Mouse (Mus musculus) heart, postnatal 14 days (tissue): ENCODE measurements at regions not wholly inside any gene's neighbourhood (a gene's known extent, or its start where the extent isn't known, plus 50 kb on each side); places are given as distances from the start of the nearest gene placed in this dataset.

ENCODE experiments used
- DNase-seq, 2 experiments: peaks; one replicate each; pipeline ENCODE4 v3.0.0; 2021 to 2022
- intact Hi-C: fragments of 180-260 bp; cut with DNase I; formaldehyde crosslinking; loops from one replicate; pipeline ENCODE4 v1.15.1; 2025

DNA sequence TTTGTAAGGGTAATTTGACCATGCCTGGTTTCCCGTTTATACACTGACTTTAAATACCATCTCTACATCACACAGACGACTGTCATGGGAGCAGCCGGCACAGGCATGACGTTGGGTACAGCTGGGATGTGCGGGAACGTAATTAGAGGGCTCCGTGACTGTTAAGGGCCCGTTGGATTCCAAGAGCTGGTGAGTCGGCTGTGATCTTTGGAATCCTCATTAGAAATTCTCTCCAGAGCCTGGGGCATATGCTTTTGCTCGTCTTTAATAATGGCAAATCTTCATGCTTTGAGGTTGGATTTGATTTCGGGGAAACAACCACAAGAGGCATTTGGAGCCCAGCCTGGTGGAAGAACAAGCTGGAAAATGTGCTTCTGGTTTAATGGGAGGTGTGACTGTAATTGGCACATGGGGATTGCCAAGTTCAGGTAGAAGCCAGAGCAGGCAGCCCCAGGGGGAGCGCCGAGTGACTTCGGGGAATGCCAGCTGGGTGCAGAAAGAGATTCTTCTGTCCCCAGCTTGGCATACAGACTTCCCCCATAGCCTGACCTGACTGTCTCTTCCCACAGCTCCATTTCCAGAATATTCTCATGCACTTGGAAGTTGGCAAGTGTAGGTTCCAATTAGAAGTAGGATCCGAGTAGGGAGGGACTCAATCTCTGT is 275.4 kb upstream of the 4930535I16Rik start:
- intact Hi-C loops: no loop called here
- DNase-seq: no peak

DNA sequence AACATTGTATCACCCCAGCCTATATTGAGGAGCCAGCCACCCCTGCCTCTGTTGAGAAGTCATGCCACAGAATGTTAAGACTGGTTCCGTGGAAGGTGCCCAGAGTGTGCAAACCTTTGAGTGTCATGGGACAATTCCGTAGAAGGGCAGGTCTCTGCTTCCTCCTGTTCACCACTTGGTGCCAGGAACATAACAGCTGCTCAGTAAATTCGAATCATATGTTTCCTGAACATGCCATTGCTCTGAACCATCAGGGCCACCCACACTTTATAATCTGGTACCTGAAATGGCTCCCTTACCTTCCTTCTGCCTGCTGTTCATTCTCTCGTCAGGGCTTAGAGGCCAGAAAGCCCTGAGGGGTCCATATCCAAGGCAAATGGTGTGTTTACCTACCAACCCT is 273.0 kb upstream of the 4930535I16Rik start:
- DNase-seq: no peak
- intact Hi-C loops: no loop called here

DNA sequence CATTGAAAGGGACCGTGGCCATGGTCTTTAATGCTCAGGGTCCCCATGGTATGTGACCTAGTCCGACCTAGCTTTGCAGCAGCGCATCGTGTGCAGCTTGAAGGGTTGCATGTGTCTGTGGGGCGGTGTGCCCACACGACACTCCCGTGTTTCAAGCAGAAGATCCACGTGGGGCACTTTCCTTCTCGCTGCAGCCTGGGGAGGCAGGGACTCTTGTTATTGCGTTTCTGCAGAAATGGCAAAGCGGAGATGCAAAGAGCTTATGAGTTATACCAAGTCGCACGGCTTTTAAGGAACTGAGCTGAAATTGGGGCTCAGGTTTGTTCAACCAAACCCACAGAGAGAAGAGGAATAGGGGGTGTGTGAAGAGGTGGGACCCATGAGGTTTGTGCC is 272.2 kb upstream of the 4930535I16Rik start:
- DNase-seq: no peak
- intact Hi-C loops: no loop called here

DNA sequence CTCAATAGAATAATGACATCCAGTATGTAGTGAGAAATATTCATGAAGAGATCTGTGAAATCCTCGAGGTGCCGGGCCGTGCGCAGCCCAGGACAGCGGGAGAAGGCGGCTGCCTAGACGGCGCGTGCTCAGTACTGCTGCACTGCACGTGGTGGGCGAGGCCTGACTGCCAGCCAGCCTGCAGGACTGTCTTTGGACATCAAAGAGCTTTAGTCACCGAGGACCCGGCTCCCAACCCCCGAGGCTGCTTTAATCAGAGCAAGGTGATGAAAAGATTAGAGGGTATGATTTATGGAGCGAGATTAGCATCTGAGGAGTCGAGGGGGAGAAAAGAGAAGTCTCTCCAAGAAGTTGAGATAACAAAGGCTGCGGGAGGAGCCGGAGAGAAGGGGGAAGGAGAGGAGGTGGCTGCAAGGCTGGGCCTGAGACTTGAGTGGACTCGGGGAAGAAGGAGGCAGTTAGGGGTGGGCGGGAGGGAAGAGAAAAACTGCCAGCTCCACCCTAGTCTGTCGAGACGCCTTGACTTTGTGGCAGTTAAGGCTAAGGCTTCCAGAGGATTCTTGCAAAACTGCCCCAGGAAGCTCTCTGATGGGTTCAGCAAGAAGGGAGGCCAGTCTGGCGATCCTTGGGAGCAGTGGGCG is 271.6 kb upstream of the 4930535I16Rik start:
- intact Hi-C loops: no loop called here
- DNase-seq: no peak

DNA sequence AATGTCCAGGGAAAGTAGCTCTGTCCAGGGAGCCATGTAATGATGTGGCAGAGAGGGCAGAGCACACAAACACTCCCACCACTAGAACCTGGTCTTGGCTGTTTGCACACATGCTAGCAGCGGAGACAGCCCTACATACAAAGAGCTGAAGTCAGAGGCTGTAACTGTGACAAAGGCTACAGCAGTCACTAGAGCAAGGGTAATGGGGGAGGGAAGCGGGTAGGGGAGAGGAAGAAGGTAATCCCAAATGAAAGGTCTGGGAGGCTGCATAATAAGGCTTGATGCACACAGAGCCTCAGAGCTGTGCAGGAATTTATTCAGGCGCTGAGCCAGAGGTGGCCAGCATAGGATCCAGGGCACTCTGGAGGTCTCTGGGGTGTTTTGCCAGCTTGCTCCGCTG is 269.3 kb upstream of the 4930535I16Rik start:
- no peak for DNase-seq
- intact Hi-C loops: no loop called here

DNA sequence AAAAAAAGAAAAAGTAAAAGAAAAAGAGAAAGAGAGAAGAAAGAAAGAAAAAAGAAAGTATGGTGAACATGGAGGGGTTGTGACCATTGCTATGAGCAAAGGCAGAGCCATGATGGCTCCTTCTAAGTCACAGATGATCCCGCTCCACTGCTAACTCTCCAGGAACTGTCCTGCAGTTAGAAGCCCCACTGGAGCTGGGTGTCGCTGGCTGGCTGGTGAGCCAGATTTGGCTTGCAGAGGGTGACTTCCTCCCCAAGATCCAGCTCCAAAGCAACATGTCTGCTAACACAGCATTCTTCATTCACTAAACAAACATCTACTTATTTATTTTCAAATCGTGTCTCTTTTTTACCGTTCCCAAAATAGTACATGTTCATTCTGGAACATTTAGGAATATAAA is 263.5 kb upstream of the 4930535I16Rik start:
- DNase-seq: no peak
- intact Hi-C loops: no loop called here

DNA sequence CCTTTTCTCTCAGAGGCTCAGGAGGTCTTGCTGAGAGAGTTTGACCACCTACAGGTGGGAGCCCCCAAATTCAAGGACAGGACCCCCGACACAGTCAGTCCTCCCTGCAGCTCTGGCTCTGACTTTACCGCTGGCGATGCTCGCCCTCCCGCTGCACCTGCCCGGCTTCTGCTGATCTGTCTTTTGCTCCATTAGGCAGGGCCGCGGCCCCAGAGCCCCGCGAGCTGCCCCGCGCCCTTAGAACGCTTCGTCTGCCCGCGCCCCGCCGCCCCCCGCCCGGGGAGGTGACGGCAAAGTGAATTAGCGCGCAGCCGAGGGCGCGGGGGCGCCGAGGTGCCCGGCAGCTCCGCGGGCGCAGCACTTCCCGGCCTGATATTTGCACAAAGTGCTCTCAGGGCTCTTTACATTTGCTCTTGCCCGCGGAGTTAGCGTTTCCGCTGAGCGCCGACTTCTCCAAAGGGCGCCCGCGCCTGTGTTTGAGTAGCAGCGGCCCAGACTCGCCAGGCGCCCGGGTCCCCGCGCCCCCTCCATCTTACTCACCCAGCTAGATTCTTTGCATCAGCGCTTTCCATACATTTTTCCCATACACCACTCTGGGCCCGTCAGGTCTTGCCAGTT is 260.7 kb upstream of the 4930535I16Rik start:
- no peak for DNase-seq
- intact Hi-C loops: no loop called here

DNA sequence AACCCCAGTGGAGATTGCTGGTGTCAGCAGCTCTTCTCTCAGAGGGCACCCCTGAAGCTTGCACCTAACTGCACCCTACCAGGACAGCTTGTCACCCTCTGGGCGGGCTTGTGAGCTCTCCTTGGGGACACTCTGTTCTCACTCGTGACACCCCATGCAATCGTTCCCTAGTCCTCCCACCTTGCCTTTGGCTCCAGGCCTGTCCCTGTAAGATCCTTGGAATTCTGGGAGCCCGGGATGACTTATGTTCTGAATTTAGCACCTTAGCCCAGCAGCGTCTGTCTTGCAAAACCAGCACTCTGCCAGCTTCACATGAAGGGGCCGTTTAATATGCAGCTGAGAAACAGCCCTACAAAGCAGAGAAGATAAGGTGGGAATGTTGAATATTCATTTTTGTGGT is 257.7 kb upstream of the 4930535I16Rik start:
- intact Hi-C loops: no loop called here
- DNase-seq: no peak

DNA sequence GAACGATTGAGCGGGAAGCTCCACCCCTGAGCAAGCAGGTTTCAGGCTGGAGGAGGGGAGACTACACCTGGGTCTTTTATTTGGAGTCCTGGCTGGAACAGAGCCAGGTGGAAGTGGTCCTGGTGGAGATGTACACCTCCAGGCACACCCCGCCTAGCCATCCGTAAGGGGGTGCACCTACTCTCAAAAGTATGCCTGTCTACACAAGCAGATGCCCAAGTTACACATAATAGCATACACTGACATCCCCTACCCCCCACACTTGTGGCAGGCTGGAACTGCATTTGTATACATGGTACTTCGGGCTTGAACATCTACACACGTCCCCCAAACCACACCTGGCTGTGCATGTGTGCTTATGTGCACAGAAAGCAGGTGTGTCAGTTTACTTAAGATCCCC is 236.8 kb upstream of the 4930535I16Rik start:
- intact Hi-C loops: no loop called here
- DNase-seq: no peak

DNA sequence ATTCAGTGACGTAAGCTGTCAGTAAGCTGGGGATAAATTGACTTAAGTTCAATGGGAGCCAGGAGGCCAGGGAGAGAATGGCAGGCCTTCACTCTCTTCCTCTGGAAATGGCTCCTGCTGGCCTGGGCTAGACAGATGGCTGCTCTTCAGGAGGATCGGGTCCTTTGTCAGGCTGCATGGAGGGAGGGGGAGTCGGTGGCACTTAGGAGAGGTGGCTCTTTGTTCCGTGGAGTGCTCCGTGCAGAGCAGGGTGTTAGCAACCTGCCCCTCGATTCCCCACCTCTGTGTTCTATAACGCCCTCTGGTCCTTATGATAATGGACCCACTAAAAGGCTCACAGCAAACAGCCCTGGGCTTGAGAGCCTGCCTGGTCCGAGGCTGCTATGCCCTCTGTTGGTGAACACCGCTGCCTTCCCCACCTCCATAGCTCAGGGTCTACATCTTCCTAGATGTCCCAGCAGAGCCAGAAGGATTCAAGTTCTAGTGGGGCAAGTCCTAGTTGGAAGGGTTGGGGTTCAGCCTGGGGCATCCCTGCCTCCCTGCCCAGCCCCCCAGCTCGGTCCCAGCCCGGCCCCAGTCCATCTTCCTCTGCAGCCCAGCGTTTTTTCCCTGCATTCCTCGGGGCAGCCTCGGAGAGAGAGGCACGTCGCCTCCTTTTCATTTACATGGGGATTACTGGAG is 232.1 kb upstream of the 4930535I16Rik start:
- DNase-seq: no peak
- intact Hi-C loops: no loop called here

DNA sequence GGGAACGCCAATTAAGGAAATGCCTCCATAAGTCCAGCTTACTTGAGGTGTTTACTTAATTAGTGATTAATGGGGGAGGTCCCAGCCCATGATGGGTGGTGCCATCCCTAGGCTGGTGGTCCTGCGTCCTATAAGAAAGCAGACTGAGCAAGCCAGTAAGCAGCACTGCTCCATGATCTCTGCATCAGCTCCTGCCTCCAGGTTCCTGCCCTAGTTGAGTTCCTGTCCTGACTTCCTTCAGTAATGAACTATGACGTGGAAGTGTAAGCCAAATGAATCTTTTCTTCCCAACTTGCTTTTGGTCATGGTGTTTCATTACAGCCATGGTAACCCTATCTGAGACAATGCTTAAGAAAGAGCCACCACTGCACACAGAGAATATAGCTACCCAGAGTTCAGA is 231.2 kb upstream of the 4930535I16Rik start:
- intact Hi-C loops: no loop called here
- no peak for DNase-seq

DNA sequence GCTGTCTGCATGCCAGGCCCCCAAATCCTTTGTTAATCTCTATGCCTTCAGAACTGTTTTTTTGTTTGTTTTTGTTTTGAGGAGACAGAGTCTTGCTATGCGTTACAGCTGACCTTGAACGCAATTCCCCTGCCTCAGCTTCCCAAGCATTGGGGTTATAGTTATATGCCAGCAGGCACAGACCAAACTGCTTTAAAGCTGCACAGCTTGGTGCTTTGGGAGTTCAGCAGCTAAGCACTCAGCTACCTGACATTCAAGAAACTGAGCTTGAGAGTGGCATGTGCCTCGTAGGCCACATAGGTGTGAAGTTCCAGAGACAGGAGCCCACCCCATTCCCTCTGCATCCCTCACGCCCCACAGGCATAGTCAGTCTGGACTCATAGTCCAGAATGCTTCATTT is 229.5 kb upstream of the 4930535I16Rik start:
- intact Hi-C loops: no loop called here
- DNase-seq: no peak

DNA sequence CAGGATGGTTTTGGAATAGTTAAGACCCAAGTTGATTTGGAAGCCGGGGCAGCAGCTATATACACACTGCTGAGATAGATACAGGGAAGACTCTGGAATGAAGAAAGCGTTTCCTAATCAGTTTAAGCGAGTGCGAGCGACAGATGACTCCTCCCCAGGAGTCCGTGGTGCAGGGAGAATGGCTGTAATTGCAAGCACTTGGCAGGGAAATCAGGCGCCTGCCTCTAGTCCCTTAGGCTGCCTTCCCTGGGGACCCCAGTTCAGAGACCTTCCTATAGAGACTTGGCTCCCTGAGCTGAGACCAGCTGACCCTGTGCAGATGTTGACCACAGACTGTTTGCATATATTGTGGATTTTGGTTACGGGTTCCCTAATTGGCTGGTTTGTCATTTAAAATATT is 228.3 kb upstream of the 4930535I16Rik start:
- DNase-seq: no peak
- intact Hi-C loops: no loop called here

DNA sequence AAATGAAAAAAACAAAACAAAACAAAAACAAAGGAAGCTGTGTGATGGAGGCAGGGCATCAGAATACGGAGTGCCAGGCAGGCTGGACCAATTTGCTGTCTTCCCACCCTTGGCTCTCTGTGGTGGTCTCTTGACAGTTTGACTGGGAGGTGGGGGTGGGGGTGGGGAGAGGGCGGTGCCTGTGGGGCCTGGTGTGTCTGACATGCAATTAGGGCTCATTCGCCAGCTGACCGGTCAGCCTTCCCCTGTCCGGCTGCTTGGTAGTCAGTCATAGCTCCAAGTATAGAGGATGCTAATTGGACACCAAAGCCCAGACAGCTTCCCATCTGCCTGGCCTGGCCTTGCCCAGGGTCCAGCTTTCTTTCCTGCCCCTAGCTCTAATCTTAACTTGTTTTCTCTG is 225.8 kb upstream of the 4930535I16Rik start:
- no peak for DNase-seq
- intact Hi-C loops: loop anchor here (2.0 to 5.0 kb wide), 2 partner anchors 84 to 531 kb away; no protein-coding TSS in a partner anchor

DNA sequence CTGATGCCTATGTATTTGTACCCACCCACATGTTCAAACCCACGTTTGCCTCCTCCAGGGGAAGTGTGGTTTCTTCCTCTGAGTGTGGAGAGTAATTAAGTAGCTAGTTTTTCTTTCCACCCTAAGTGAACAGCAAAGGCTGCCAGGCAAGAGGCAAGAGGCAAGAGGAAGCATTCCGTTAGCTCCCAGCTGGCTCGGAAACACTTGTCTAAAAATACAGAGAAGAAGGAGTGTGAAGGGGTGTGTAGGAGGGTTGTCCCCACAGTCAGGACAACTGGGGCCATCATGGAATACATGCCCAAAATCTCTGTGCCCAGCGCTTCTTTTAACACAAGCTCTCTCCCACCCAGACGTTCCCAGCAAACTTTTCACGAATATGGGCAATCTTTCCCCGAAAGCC is 225.4 kb upstream of the 4930535I16Rik start:
- no peak for DNase-seq
- intact Hi-C loops: loop anchor here (2.0 to 5.0 kb wide), 2 partner anchors 84 to 532 kb away; no protein-coding TSS in a partner anchor

DNA sequence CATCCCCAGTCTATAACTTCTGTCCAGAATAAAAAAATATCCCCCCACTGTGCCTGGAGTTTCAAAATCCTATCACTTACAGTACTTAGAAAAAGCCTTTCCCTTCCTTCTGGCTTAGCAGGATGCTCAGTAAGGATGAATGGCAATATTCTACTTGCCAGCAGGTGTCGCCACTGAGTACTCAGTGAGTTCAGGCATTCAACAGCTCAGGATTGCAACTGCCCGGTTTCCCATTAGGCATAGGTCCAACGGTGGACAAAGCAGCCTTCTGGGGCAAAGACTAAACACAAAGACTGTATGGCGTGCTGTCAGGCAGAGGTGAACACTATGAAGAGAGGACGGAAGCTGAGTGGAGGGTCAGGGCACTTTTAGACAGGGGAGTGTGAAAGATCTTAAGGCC is 224.3 kb upstream of the 4930535I16Rik start:
- intact Hi-C loops: loop anchor here (2.0 to 5.0 kb wide), 2 partner anchors 85 to 533 kb away; no protein-coding TSS in a partner anchor
- peak; percentile 77 to 90 for DNase-seq

DNA sequence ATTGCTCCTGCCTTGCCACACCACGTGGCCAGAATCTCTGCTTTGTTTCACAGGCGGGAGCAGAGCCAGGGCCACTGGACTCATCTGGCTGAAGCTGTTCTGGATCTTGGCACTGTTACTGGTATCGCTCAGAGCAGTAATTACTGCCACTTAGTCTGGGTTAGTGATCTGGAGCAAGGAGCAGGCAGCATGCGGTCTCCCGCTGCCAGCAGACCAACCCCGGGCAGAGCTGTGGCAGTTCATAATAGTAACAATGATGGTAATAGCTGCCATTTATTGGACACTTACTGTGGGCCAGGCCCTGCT is 217.3 kb upstream of the 4930535I16Rik start:
- intact Hi-C loops: no loop called here
- peak; percentile 50 to 63 for DNase-seq

DNA sequence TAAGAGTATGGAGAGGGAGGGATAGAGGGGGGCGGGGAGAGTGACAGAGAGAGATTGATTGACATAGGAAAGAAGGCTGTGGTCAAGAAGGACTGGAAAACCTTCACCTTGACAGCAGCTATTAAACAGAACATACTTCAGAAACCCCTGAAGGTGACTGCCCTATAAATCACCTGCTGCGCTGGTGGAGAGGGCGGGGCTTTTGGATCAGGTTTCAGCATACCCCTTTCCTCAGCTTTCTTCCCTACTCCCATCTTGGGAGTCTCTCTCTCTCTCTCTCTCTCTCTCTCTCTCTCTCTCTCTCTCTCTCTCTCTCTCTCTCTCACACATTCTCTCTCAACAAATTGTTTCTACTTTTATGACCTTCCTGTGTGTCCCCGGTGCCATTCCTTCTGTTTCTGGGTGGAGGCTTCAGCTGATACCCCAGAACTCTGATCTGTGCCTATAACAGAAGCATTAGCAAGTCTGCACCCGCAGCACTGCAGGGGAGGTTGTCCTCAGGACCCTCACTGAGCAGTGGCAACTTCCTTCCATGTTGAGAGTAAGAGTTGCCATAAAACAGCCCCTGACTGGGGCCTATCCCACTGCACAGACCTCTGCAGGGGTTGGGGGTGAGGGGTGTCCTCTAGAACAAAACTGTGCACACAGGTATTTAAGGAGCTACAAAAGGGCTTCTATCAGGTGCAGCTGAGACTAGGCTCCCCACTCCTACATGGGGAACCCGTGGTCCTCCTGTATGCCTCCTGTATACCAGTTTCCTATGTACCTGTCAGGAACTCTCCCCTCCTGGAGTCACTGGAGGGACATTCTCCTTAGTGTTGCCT is 216.7 kb upstream of the 4930535I16Rik start:
- intact Hi-C loops: no loop called here
- no peak for DNase-seq

DNA sequence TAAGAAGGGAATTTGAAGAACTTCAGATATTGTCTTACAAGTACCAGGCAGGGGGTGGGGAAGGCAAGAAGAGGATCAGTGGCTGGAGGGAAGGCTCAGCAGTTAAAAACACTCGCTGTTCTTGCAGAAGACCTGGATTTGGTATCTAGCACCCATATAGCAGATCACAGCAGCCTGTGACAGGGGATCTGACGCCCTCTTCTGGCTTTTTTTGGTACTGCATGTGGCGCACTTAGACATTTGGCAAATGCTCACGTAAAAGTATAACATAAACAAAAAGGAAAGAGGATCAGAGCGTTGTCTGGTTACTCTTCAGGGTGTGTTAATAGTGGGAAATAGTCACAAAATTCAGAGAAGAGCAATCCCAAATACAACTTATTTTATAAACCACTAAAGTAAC is 213.1 kb upstream of the 4930535I16Rik start:
- intact Hi-C loops: no loop called here
- DNase-seq: no peak

DNA sequence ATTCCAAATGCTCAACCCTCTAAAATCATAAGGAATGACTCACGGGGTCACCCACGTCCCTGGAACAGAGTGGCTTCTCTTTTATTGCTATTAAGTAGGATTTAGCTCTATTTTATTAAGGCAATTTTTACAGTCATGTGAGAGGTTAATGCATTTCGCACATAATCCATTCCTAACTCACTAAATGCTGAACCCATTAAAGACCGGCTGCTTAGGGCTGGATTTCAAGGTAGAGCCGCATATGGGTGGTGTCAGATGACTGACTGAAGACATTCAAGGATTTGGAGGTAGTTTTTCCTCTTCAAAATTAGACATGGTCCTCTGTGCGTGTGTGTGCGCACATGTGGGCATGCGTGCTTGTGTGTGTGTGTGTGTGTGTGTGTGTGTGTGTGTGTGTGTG is 208.4 kb upstream of the 4930535I16Rik start:
- intact Hi-C loops: no loop called here
- no peak for DNase-seq

DNA sequence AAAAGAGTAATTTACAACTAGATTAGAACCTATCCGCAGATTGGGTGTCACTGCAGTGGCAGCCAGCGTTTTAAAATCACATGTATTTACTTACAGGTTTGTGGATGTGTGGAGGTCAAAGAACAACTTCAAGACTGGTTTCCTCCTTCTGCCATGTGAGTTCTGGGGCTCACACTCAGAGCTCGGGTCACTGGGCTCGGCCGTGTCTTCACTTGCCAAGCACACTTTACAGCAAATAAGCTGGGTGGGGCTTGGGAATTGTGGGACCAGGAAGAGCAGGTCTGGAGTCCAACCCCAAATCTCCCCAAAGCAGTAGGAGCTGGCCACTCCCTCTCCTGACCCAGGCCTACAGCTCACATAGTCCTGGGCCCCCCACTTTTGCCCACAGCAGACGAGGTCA is 202.5 kb upstream of the 4930535I16Rik start:
- intact Hi-C loops: no loop called here
- DNase-seq: no peak
